Mouse (Mus musculus) heart, postnatal 0 days (tissue): ENCODE results near the gene Bicd1.

ENCODE experiments used
- CTCF ChIP-seq: IDR thresholded peaks from 2 replicates; pipeline ENCODE4 v1.5.1; 2016; ENCODE audit warnings: antibody characterized with exemption, control low read depth, low read depth
- EP300 ChIP-seq: IDR thresholded peaks from 2 replicates; pipeline ENCODE4 v1.6.1; 2016; ENCODE audit warnings: antibody characterized with exemption, low read depth

- TF ChIP-seq CTCF (no peak), EP300 (no peak)
Observed at GRCm38 (mm10) chr6:149565720-149566498, 157.2 kb downstream of the Bicd1 start.
